Mouse (Mus musculus) erythroblast, embryonic 14.5 days (primary cell): ENCODE measurements around the gene Git2. TPM values are rescaled to one million over a fixed set of nuclear protein-coding genes. Genes with fewer than 3 reads are reported as not detected.

Experiments
- H3K27me3 ChIP-seq: 2 replicates; pipeline ENCODE4 v1.6.1; 2012; ENCODE audit warnings: inconsistent platforms; ENCODE audit not compliant: control insufficient read depth
- H3K36me3 ChIP-seq: 2 replicates; pipeline ENCODE4 v1.6.1; 2012; ENCODE audit warnings: mild to moderate bottlenecking, inconsistent platforms; ENCODE audit not compliant: control insufficient read depth
- H3K4me1 ChIP-seq: 2 replicates; pipeline ENCODE4 v1.6.1; 2012; ENCODE audit warnings: inconsistent platforms; ENCODE audit not compliant: control insufficient read depth
- H3K4me3 ChIP-seq: replicated peaks from 2 replicates; pipeline ENCODE3; 2012; ENCODE audit warnings: moderate library complexity, mild to moderate bottlenecking, inconsistent platforms
- H3K9me3 ChIP-seq: 2 replicates; pipeline ENCODE4 v1.6.1; 2012; ENCODE audit warnings: low read length, inconsistent platforms, mixed read lengths; ENCODE audit not compliant: control insufficient read depth
- GATA1 ChIP-seq: IDR thresholded peaks from 2 replicates; pipeline ENCODE4 v1.6.1; 2012; ENCODE audit warnings: low read length, inconsistent platforms, mixed read lengths
- TAL1 ChIP-seq: IDR thresholded peaks from 3 replicates; pipeline ENCODE4 v1.6.1; 2012; ENCODE audit warnings: low read length, inconsistent platforms, mixed read lengths
- polyA plus RNA-seq: library from polyadenylated mRNA; stranded (reverse); fragments of >175 nt; gene quantifications from 2 replicates; pipeline ENCODE4 v1.2.3, GENCODE M21; 2012

Gene Git2
- polyA plus RNA-seq, 1 experiment: 7.0 TPM

DNA sequence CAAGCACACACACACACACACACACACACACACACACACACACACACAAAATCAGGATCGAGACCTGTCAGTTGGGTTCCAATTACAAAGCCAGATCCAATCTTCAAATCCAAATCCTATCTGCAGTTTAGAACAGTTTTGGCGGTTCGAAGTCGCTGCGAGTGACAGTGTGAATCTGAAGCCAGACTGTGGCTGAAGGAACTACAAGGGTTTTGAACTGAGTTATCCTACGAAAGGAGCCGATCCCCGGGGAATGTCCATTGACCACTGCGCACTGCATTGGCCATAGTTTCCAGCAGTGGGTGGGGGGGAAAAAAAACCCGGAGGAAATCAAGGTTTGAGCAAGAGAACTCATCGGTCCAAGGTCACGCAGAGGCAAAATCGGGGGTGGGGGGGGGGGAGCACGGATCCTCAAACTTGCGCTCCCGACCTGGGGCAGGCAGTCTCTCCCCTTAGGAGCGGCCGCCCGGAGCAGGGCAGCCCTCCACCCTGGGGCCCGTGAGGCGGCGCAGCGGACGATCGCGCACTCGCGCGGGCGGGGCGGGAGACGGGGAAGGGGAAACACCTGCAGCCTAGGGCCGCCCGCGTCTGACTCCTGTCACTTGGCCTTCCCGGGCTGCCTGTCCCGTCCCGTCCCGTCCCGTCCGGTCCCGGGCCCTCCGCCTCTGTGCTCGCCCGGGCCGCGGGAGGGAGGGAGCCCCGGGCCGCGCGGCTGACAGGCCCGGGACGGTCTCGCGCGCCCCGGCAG lies 2.7 kb downstream of the Git2 start:
- Histone ChIP-seq H3K27me3 (no peaks in the 10 kb centered on the region), H3K36me3 (peaks cover 19% of the 10 kb centered on the region), H3K4me1 (peaks cover 53% of the 10 kb centered on the region), H3K9me3 (no peaks in the 10 kb centered on the region), H3K4me3 (peak overlapping the region; percentile 89)
- TF ChIP-seq GATA1: no peak
- TF ChIP-seq TAL1: no peak

DNA sequence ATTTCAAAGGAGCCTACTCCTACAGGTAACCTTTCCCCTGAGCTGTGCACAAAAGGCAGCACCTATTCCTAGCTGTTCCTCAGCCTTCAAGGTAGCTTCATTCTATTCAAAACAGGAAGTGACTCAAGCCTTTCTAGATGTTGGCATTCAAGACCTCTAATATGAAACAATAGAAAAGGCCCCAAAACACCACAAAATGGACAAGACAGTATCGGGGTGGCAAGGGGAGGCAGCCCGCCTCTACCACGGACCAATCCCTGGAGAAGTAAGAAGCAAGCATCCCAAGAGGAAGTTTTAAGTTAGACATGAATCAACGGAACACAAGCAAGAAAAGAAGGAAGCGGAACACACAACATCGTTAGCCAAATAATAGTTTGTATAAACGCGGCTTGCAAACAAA lies 3.5 kb downstream of the Git2 start:
- Histone ChIP-seq H3K4me3 (peak overlapping the region; percentile 89), H3K4me1 (peaks cover 48% of the 10 kb centered on the region), H3K36me3 (peaks cover 18% of the 10 kb centered on the region), H3K27me3 (no peaks in the 10 kb centered on the region), H3K9me3 (no peaks in the 10 kb centered on the region)
- TF ChIP-seq GATA1 (no peak), TAL1 (no peak)

DNA sequence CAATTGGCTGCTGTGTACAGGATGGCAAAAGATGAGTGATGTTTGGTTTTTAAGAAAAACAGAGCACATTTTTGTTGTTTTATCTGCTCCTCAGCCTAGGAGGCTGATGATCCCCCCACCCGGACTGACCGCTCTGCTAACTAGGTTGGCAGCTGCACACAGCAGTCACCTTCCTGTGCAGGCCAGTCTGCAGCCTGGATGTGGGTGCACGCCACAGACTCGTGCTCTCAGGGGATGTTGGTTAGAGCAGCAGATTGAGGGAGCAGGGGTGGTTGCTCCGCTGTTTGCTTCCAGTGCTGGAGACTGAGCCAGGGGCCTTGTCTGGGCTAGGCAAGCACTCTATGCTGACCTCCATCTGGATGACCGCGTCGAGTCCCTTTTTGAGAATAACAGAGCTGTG lies 5.5 kb downstream of the Git2 start:
- Histone ChIP-seq H3K4me1 (peaks cover 34% of the 10 kb centered on the region), H3K4me3 (no peak overlapping the region)
- TF ChIP-seq GATA1 (no peak), TAL1 (no peak)

DNA sequence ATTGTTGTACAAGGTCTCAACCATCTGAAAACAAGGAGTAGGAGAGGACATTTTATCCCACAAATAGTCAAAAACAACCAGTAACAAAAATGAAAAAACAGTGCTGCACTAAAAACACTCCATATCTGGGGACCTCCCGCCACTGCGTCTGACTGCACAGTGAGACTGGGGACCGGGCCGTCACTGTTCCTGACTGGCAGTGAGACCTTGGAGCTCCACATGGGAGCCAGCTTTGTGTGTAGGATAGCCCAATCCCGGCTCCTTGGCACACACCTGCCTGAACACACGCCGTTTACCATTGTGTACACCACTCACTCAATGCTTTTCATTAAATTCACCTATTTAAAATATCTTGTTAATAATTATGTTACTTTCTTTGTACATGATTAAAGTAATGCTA lies 8.1 kb downstream of the Git2 start:
- H3K9me3 ChIP-seq: no peaks in the 10 kb centered on the region
- H3K4me3 ChIP-seq: no peak overlapping the region
- H3K36me3 ChIP-seq: peaks cover 64% of the 10 kb centered on the region
- H3K4me1 ChIP-seq: peaks cover 22% of the 10 kb centered on the region
- TF ChIP-seq GATA1: no peak
- TF ChIP-seq TAL1: no peak
- no peaks in the 10 kb centered on the region for H3K27me3 ChIP-seq

More for the DNA sequence above, 5.5 kb downstream of the Git2 start:
- peaks cover 38% of the 10 kb centered on the region for H3K36me3 ChIP-seq
- no peaks in the 10 kb centered on the region for H3K9me3 ChIP-seq
- no peaks in the 10 kb centered on the region for H3K27me3 ChIP-seq

DNA sequence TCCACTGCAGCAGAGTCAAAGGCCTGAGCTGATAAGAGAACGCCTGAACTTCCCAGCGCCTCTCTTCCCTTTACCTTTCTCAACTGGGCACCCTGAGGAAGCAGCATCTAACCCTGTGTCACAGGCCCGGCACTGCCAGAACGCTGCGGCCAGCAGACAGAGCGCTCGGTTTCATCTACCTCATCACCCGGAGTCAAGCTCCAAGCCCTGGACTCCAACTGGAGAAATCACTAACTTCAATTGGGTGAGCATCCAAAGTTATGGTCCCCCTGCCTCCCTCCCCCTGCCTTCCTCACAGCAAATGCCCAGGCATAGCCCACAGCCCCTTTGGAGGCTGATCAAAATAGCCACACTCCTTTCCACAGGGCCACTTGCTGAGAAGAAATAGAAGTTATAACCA lies 8.6 kb downstream of the Git2 start:
- peaks cover 69% of the 10 kb centered on the region for H3K36me3 ChIP-seq
- peaks cover 17% of the 10 kb centered on the region for H3K4me1 ChIP-seq

DNA sequence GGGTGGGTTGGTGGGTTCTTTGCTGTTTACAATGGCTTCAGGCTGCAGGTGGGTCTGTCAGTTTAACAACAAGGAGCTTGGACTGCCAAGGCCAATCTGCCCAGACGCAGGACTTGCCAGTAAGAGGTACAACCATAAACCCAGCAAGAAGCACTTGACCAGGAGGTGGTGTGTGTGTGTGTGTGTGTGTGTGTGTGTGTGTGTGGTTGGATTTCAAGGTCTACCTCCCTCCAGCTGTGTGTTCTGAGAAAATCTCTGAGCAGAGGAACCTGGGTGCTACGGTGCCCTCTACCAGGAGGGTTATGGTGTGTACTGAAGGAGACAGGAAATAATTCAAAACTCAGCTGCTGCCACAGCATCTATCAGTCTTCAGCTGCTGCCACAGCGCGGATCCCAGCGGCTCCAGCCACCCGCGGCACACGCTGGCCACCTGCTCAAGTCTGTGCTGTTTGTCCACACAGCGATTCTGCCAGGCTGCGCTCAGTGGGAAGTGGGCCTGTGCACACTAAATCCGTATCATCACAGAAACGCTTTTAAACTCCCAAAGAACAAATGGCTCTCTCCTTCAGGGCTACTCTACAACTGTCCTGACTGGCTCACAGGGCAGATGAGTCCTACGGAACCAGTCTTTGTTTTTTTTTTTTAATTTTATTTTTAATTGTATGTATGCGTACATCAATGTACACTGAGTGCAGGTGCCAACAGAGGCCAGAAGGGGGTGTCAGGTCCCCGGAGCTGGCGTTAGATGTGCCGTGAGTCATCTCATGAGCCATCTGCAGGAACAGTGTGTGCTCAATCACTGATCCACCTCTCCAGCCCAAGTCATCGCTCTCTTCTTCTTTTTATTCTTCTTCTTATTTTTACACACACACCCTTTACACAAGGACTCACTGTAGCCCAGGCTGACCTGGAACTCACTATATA lies 10.2 kb downstream of the Git2 start:
- no peak overlapping the region for H3K4me3 ChIP-seq
- H3K36me3 ChIP-seq: peaks cover 82% of the 10 kb centered on the region
- TF ChIP-seq TAL1 (no peak), GATA1 (no peak)
- H3K9me3 ChIP-seq: no peaks in the 10 kb centered on the region
- no peaks in the 10 kb centered on the region for H3K27me3 ChIP-seq
- peaks cover 9% of the 10 kb centered on the region for H3K4me1 ChIP-seq

More for the DNA sequence above, 8.6 kb downstream of the Git2 start:
- H3K27me3 ChIP-seq: no peaks in the 10 kb centered on the region
- no peaks in the 10 kb centered on the region for H3K9me3 ChIP-seq
- H3K4me3 ChIP-seq: no peak overlapping the region
- TF ChIP-seq GATA1 (no peak), TAL1 (no peak)

DNA sequence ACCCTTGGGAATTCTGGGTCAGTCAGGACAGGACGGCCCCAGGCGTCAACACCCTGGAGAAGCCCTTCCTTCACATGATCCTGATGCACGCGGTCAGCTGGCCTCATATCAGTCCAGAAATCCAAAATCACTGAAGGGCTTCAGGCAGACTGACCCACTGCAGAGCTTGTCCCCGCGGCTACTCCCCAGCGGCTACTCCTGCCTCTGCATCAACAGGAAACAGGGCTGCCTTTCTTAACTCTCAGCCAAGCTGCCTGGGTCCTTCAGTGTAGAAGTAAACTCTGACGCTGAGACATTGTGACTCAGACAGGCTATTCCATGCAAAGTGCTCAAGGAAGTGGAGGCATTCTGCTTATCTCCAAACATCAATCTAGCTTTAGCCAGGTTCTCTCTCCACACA lies 13.3 kb downstream of the Git2 start:
- Histone ChIP-seq H3K4me3 (no peak overlapping the region), H3K27me3 (no peaks in the 10 kb centered on the region), H3K36me3 (peaks cover 91% of the 10 kb centered on the region), H3K4me1 (peaks cover 4% of the 10 kb centered on the region), H3K9me3 (no peaks in the 10 kb centered on the region)
- TF ChIP-seq GATA1 (no peak), TAL1 (no peak)

DNA sequence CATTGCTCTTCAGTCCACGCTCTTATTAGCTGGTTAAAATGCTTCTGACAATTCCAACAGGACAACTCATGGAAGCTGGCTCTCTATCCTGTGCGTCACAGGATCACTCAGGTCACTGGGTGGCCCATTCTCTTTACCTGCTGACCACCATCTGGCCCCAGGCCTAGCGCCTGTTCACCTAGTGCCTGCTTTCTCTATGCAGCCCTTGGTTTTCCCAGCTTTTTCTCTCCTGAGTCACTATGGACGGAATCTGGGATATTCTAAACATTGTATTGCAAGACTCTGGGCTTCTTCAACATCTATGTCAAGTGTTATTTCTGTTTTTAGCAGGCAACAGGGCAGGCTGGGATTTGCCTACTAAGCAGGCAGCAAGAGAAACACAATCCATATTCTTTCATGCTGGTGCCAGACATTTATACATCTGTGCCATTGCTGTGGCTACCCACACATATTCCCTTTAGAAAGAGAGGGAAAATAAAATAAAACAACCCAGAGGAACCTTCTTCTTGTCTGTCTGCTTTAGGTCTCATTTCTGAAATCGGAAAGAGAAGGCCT lies 15.7 kb downstream of the Git2 start:
- Histone ChIP-seq H3K9me3 (no peaks in the 10 kb centered on the region), H3K36me3 (peaks cover 89% of the 10 kb centered on the region), H3K4me1 (no peaks in the 10 kb centered on the region), H3K4me3 (no peak overlapping the region), H3K27me3 (no peaks in the 10 kb centered on the region)
- TF ChIP-seq GATA1 (no peak), TAL1 (no peak)

DNA sequence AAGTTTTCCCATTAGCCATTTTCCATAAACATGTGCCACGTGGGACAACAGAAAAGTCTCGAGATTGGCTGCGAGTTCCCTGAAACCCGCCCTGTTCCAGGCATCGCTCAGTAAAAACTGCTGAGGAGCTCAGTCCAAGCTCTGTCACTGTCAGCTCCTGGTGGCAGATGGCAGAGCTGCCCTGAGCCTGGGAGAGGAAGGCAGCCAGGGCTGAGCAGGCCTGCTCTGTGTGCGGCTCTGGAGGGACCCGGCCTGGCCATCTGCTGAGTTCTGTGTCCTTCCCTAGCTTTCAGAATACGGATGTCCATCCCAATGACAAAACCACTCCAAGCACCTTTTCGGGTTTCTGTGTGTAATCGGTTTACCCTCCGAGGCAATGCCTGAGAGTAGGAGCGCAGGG lies 21.9 kb downstream of the Git2 start:
- TF ChIP-seq GATA1: no peak
- no peak for TF ChIP-seq TAL1
- no peaks in the 10 kb centered on the region for H3K9me3 ChIP-seq
- H3K4me1 ChIP-seq: no peaks in the 10 kb centered on the region
- no peak overlapping the region for H3K4me3 ChIP-seq
- H3K27me3 ChIP-seq: no peaks in the 10 kb centered on the region
- H3K36me3 ChIP-seq: peaks cover 92% of the 10 kb centered on the region
